Mouse (Mus musculus): Measurements from ENCODE around the gene Arid3b. TPM values are rescaled to one million over a fixed set of nuclear protein-coding genes. Genes with fewer than 3 reads are reported as not detected.

The Arid3b gene
- polyA plus RNA-seq, 1 experiment from 2014 or later: 9.6 TPM

- 71% methylated on average over 5 of the region's 5 CpGs for WGBS
- H3K4me1 ChIP-seq (ENCODE audit: control insufficient read depth, insufficient read depth, low read length): no peaks in the 10 kb centered on the region
- H3K9me3 ChIP-seq (ENCODE audit: control insufficient read depth, low read length): no peaks in the 10 kb centered on the region
- no peak overlapping the region for H3K27ac ChIP-seq (replicated peaks; ENCODE audit: low read depth, low read length)
- no peak overlapping the region for H3K4me2 ChIP-seq (ENCODE audit: low read length)
- no peaks in the 10 kb centered on the region for H3K27me3 ChIP-seq (ENCODE audit: control insufficient read depth, insufficient read depth, low read length)
- no peak for DNase-seq
- H3K9ac ChIP-seq (replicated peaks; ENCODE audit: low read length): no peak overlapping the region
- H3K4me3 ChIP-seq (replicated peaks; ENCODE audit: low read depth, low read length): no peak overlapping the region
- no peak for ATAC-seq (ENCODE audit: low FRiP score, low TSS enrichment)
- no peaks in the 10 kb centered on the region for H3K36me3 ChIP-seq (ENCODE audit: control insufficient read depth, insufficient read depth, low read length)
Observed at GRCm38 (mm10) chr9:57775026-57775425, 61.6 kb downstream of the Arid3b start.

- no peaks in the 10 kb centered on the region for H3K27me3 ChIP-seq (ENCODE audit: control insufficient read depth, insufficient read depth, low read length)
- DNase-seq (peak; percentile 40), ATAC-seq (ENCODE audit: low FRiP score, low TSS enrichment) (no peak)
- no peak overlapping the region for H3K27ac ChIP-seq (replicated peaks; ENCODE audit: low read depth, low read length)
- H3K4me3 ChIP-seq (replicated peaks; ENCODE audit: low read depth, low read length): no peak overlapping the region
- no peaks in the 10 kb centered on the region for H3K36me3 ChIP-seq (ENCODE audit: control insufficient read depth, insufficient read depth, low read length)
- H3K9ac ChIP-seq (replicated peaks; ENCODE audit: low read length): no peak overlapping the region
- H3K9me3 ChIP-seq (ENCODE audit: control insufficient read depth, low read length): no peaks in the 10 kb centered on the region
- H3K4me1 ChIP-seq (ENCODE audit: control insufficient read depth, insufficient read depth, low read length): no peaks in the 10 kb centered on the region
- 8% methylated on average over 1 of the region's 1 CpGs for WGBS
- no peak overlapping the region for H3K4me2 ChIP-seq (ENCODE audit: low read length)
Observed at GRCm38 (mm10) chr9:57774168-57774567, 62.4 kb downstream of the Arid3b start.

- 82% methylated on average over 3 of the region's 3 CpGs for WGBS
Observed at GRCm38 (mm10) chr9:57773754-57774153, 62.8 kb downstream of the Arid3b start.

GRCm38 (mm10) chr9:57770836-57771235 lies 65.8 kb downstream of the Arid3b start:
- Histone ChIP-seq H3K36me3 (ENCODE audit: control insufficient read depth, insufficient read depth, low read length) (no peaks in the 10 kb centered on the region), H3K9ac (replicated peaks; ENCODE audit: low read length) (no peak overlapping the region), H3K4me1 (ENCODE audit: control insufficient read depth, insufficient read depth, low read length) (peaks cover 11% of the 10 kb centered on the region), H3K4me2 (ENCODE audit: low read length) (no peak overlapping the region), H3K9me3 (ENCODE audit: control insufficient read depth, low read length) (no peaks in the 10 kb centered on the region), H3K4me3 (replicated peaks; ENCODE audit: low read depth, low read length) (no peak overlapping the region), H3K27ac (replicated peaks; ENCODE audit: low read depth, low read length) (no peak overlapping the region), H3K27me3 (ENCODE audit: control insufficient read depth, insufficient read depth, low read length) (no peaks in the 10 kb centered on the region)
- DNase-seq: no peak
- ATAC-seq (ENCODE audit: low FRiP score, low TSS enrichment): no peak
- WGBS: 88% methylated on average over 2 of the region's 2 CpGs

More at GRCm38 (mm10) chr9:57773754-57774153, 62.8 kb downstream of the Arid3b start:
- Histone ChIP-seq H3K9ac (replicated peaks; ENCODE audit: low read length) (no peak overlapping the region), H3K36me3 (ENCODE audit: control insufficient read depth, insufficient read depth, low read length) (no peaks in the 10 kb centered on the region), H3K4me1 (ENCODE audit: control insufficient read depth, insufficient read depth, low read length) (no peaks in the 10 kb centered on the region), H3K27ac (replicated peaks; ENCODE audit: low read depth, low read length) (no peak overlapping the region), H3K9me3 (ENCODE audit: control insufficient read depth, low read length) (no peaks in the 10 kb centered on the region), H3K4me2 (ENCODE audit: low read length) (no peak overlapping the region), H3K4me3 (replicated peaks; ENCODE audit: low read depth, low read length) (no peak overlapping the region), H3K27me3 (ENCODE audit: control insufficient read depth, insufficient read depth, low read length) (no peaks in the 10 kb centered on the region)
- no peak for ATAC-seq (ENCODE audit: low FRiP score, low TSS enrichment)
- DNase-seq: no peak

GRCm38 (mm10) chr9:57770214-57770613 lies 66.4 kb downstream of the Arid3b start:
- WGBS: 91% methylated on average over 1 of the region's 1 CpGs

GRCm38 (mm10) chr9:57769539-57770069 lies 67.0 kb downstream of the Arid3b start:
- no peak for DNase-seq
- 61% methylated on average over 2 of the region's 2 CpGs for WGBS
- Histone ChIP-seq H3K9me3 (ENCODE audit: control insufficient read depth, low read length) (no peaks in the 10 kb centered on the region), H3K36me3 (ENCODE audit: control insufficient read depth, insufficient read depth, low read length) (no peaks in the 10 kb centered on the region), H3K4me2 (ENCODE audit: low read length) (no peak overlapping the region), H3K27ac (replicated peaks; ENCODE audit: low read depth, low read length) (no peak overlapping the region), H3K4me3 (replicated peaks; ENCODE audit: low read depth, low read length) (no peak overlapping the region), H3K27me3 (ENCODE audit: control insufficient read depth, insufficient read depth, low read length) (no peaks in the 10 kb centered on the region), H3K4me1 (ENCODE audit: control insufficient read depth, insufficient read depth, low read length) (peaks cover 11% of the 10 kb centered on the region), H3K9ac (replicated peaks; ENCODE audit: low read length) (no peak overlapping the region)
- ATAC-seq (ENCODE audit: low FRiP score, low TSS enrichment): no peak

More at GRCm38 (mm10) chr9:57770214-57770613, 66.4 kb downstream of the Arid3b start:
- Histone ChIP-seq H3K27ac (replicated peaks; ENCODE audit: low read depth, low read length) (no peak overlapping the region), H3K4me3 (replicated peaks; ENCODE audit: low read depth, low read length) (no peak overlapping the region), H3K9me3 (ENCODE audit: control insufficient read depth, low read length) (no peaks in the 10 kb centered on the region), H3K4me2 (ENCODE audit: low read length) (no peak overlapping the region), H3K9ac (replicated peaks; ENCODE audit: low read length) (no peak overlapping the region), H3K27me3 (ENCODE audit: control insufficient read depth, insufficient read depth, low read length) (no peaks in the 10 kb centered on the region), H3K36me3 (ENCODE audit: control insufficient read depth, insufficient read depth, low read length) (no peaks in the 10 kb centered on the region), H3K4me1 (ENCODE audit: control insufficient read depth, insufficient read depth, low read length) (peaks cover 11% of the 10 kb centered on the region)
- DNase-seq: no peak
- ATAC-seq (ENCODE audit: low FRiP score, low TSS enrichment): no peak

- H3K4me1 ChIP-seq (ENCODE audit: control insufficient read depth, insufficient read depth, low read length): peaks cover 30% of the 10 kb centered on the region
Observed at GRCm38 (mm10) chr9:57767231-57767630, 69.4 kb downstream of the Arid3b start.

GRCm38 (mm10) chr9:57766431-57766830 lies 70.2 kb downstream of the Arid3b start:
- peak overlapping the region; percentile 99 for H3K27ac ChIP-seq (replicated peaks; ENCODE audit: low read depth, low read length)
- no peaks in the 10 kb centered on the region for H3K9me3 ChIP-seq (ENCODE audit: control insufficient read depth, low read length)
- no peak for ATAC-seq (ENCODE audit: low FRiP score, low TSS enrichment)
- DNase-seq: peak; percentile 37
- WGBS: 33% methylated on average over 6 of the region's 6 CpGs
- H3K4me3 ChIP-seq (replicated peaks; ENCODE audit: low read depth, low read length): peak overlapping the region; percentile 92
- H3K27me3 ChIP-seq (ENCODE audit: control insufficient read depth, insufficient read depth, low read length): no peaks in the 10 kb centered on the region
- peak overlapping the region; percentile 95 for H3K4me2 ChIP-seq (ENCODE audit: low read length)
- H3K4me1 ChIP-seq (ENCODE audit: control insufficient read depth, insufficient read depth, low read length): peaks cover 31% of the 10 kb centered on the region
- H3K36me3 ChIP-seq (ENCODE audit: control insufficient read depth, insufficient read depth, low read length): peaks cover 1% of the 10 kb centered on the region
- H3K9ac ChIP-seq (replicated peaks; ENCODE audit: low read length): peak overlapping the region; percentile 100

More at GRCm38 (mm10) chr9:57767231-57767630, 69.4 kb downstream of the Arid3b start:
- DNase-seq (no peak), ATAC-seq (ENCODE audit: low FRiP score, low TSS enrichment) (no peak)
- H3K4me3 ChIP-seq (replicated peaks; ENCODE audit: low read depth, low read length): no peak overlapping the region
- H3K27me3 ChIP-seq (ENCODE audit: control insufficient read depth, insufficient read depth, low read length): no peaks in the 10 kb centered on the region
- no peaks in the 10 kb centered on the region for H3K9me3 ChIP-seq (ENCODE audit: control insufficient read depth, low read length)
- H3K27ac ChIP-seq (replicated peaks; ENCODE audit: low read depth, low read length): no peak overlapping the region
- WGBS: 93% methylated on average over 4 of the region's 4 CpGs
- H3K36me3 ChIP-seq (ENCODE audit: control insufficient read depth, insufficient read depth, low read length): no peaks in the 10 kb centered on the region
- no peak overlapping the region for H3K4me2 ChIP-seq (ENCODE audit: low read length)
- no peak overlapping the region for H3K9ac ChIP-seq (replicated peaks; ENCODE audit: low read length)

Measured in midbrain, embryonic 14.5 days (tissue).